Mouse (Mus musculus) ES-Bruce4 (cell line): ENCODE results near the gene Hivep3.

Source experiments
- EP300 ChIP-seq: IDR thresholded peaks from 2 replicates; pipeline ENCODE4 v1.6.1; 2011; ENCODE audit warnings: low read depth, low read length; ENCODE audit not compliant: insufficient read depth
- POLR2A ChIP-seq: IDR thresholded peaks from one replicate; pipeline ENCODE4 v1.8.1; 2011; ENCODE audit warnings: low read length; ENCODE audit not compliant: insufficient read depth

DNA sequence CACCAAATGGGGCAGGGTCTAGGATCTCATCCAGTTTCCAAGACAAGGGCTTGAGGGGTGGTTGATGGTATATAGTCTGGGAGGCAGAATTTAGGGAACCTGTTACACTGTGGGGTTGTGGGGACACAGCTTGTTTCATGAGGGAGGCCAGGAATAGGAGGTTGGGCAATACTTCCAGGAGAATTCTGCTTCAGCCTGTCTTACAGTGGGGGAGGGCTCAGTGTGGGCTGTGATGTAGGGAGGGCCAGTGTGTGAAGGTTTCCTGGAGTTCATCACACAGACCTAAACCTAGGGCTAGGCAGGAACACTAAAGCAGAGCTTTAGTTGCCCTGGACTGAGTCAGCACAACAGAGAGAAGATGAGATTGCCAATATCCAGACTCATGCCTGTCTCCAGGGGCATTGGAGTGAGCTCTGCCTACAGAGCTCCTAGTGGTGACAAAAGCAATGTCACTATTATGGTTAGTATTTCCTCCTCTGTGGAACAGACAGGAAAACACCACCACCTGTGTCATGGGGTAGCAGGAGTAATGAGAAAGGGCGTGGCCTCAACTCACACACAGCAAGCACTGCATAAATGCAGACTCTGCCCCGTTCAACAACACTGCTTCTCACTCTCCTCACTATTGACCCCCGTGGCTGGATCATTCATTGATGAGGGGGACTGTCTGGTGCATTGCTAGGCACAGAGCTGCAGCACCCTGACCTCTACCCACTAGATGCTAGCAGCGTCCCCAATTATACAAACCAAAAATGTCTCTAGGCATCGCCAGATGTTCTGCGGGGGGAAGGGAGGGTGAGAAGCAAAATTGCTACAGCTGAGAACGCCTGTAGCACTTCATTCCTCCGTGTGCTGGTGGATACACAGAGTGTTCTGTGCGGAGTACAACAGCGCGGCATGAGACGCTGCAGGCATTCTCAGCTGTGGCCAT, 213.9 kb downstream of the Hivep3 start:
- TF ChIP-seq POLR2A (no peak), EP300 (no peak)
